ENCODE assay signal across 13 mouse cellular contexts in the genomic region with DNA sequence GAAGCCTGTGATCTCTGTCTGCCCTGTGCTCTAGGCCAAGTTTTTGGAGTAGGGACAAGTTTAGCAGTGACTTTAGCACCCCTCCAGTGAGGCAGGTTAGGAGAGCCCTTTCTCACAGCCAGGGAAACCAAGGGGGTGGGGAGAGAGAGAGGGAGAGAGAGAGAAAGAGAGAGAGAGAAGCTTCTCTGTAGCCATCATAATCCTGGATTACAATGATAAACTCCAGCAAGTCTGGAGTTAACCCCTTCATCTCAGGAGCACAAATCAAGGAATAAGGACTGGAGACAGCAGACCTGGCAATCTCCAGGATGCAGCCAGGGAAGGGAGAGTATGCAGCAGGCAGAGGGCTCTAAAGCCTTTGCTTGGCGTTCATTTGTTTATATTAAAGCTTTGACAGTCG. TPM values are rescaled to one million over a fixed set of nuclear protein-coding genes. Genes with fewer than 3 reads are reported as not detected.
DNase-seq lines count a peak whose midpoint lies in the region; ATAC-seq and TF ChIP-seq lines count a peak whose summit lies in the region.
"Had no signal": no experiment of that assay in that cellular context is flagged by ENCODE, and none has a peak within 500 bp of the region (broad histone marks: within the 10 kb centered on the region; RNA-seq: fewer than 3 reads in every experiment).

No protein-coding gene starts in this region.

- no peak for ATAC-seq in forebrain, postnatal 0 days
- ATAC-seq in hindbrain, embryonic 11.5 days (ENCODE audit: low FRiP score): no peak
- ATAC-seq in hindbrain, embryonic 16.5 days: no peak
- no peak for ATAC-seq in embryonic facial prominence, embryonic 15.5 days (ENCODE audit: insufficient number of reproducible peaks, low FRiP score, low TSS enrichment, low read depth)
- no peak for ATAC-seq in midbrain, embryonic 13.5 days
- no peak for ATAC-seq in megakaryocyte-erythroid progenitor cell, adult 5-6 weeks (replicated peaks; ENCODE audit: low FRiP score, low TSS enrichment, poor library complexity, severe bottlenecking)
- ATAC-seq: forebrain, embryonic 13.5 days had no signal

- H3K9me3 ChIP-seq in forebrain, embryonic 10.5 days: no peaks in the 10 kb centered on the region
- H3K9me3 ChIP-seq in forebrain, postnatal 0 days (ENCODE audit: low read length): no peaks in the 10 kb centered on the region
- H3K9me3 ChIP-seq in hindbrain, embryonic 11.5 days (ENCODE audit: control insufficient read depth, low read length): no peaks in the 10 kb centered on the region
- H3K9me3 ChIP-seq in hindbrain, embryonic 16.5 days (ENCODE audit: control insufficient read depth, low read length): no peaks in the 10 kb centered on the region
- no peaks in the 10 kb centered on the region for H3K9me3 ChIP-seq in embryonic facial prominence, embryonic 15.5 days (replicated peaks)
- no peaks in the 10 kb centered on the region for H3K9me3 ChIP-seq in midbrain, embryonic 13.5 days
- H3K9me3 ChIP-seq: forebrain, embryonic 13.5 days had no signal

- H3K4me1 ChIP-seq in forebrain, embryonic 10.5 days: peaks cover 86% of the 10 kb centered on the region
- peaks cover 30% of the 10 kb centered on the region for H3K4me1 ChIP-seq in forebrain, postnatal 0 days (ENCODE audit: insufficient read depth)
- peaks cover 16% of the 10 kb centered on the region for H3K4me1 ChIP-seq in hindbrain, embryonic 11.5 days (replicated peaks; ENCODE audit: control insufficient read depth, insufficient read depth, low read length)
- H3K4me1 ChIP-seq in hindbrain, embryonic 16.5 days (ENCODE audit: control insufficient read depth, insufficient read depth, low read depth, low read length): peaks cover 41% of the 10 kb centered on the region
- H3K4me1 ChIP-seq in embryonic facial prominence, embryonic 15.5 days: peaks cover 74% of the 10 kb centered on the region
- H3K4me1 ChIP-seq in midbrain, embryonic 13.5 days (replicated peaks): peaks cover 82% of the 10 kb centered on the region

- H3K4me3 ChIP-seq in forebrain, embryonic 10.5 days: no peak overlapping the region
- H3K4me3 ChIP-seq in forebrain, postnatal 0 days (ENCODE audit: low read depth, low read length): no peak overlapping the region
- H3K4me3 ChIP-seq in hindbrain, embryonic 11.5 days (ENCODE audit: low read depth, low read length): no peak overlapping the region
- H3K4me3 ChIP-seq in hindbrain, embryonic 16.5 days (ENCODE audit: low read length): no peak overlapping the region
- H3K4me3 ChIP-seq in embryonic facial prominence, embryonic 15.5 days (replicated peaks): no peak overlapping the region
- no peak overlapping the region for H3K4me3 ChIP-seq in midbrain, embryonic 13.5 days (replicated peaks)
- H3K4me3 ChIP-seq: forebrain, embryonic 13.5 days had no signal

- 42% methylated on average over 2 of the region's 2 CpGs for WGBS in forebrain, embryonic 10.5 days
- 20% methylated on average over 2 of the region's 2 CpGs for WGBS in forebrain, postnatal 0 days
- 64% methylated on average over 2 of the region's 2 CpGs for WGBS in hindbrain, embryonic 11.5 days
- WGBS in hindbrain, embryonic 16.5 days: 40% methylated on average over 2 of the region's 2 CpGs
- 29% methylated on average over 2 of the region's 2 CpGs for WGBS in embryonic facial prominence, embryonic 15.5 days
- WGBS in midbrain, embryonic 13.5 days: 47% methylated on average over 2 of the region's 2 CpGs

- no peak for DNase-seq in forebrain, embryonic 10.5 days (ENCODE audit: extremely low spot score, low spot score)
- DNase-seq in forebrain, postnatal 0 days: no peak
- peak; percentile 4 for DNase-seq in hindbrain, embryonic 11.5 days (ENCODE audit: low spot score)
- no peak for DNase-seq in embryo, embryonic 9.5 days (ENCODE audit: extremely low spot score)
- DNase-seq: adrenal gland, postnatal 25 days; kidney, adult 9 months; lung, embryonic 14.5 days had no signal

- peak overlapping the region; percentile 87; the same call in 1 of the 2 replicates for H3K27ac ChIP-seq in forebrain, embryonic 10.5 days
- H3K27ac ChIP-seq in forebrain, postnatal 0 days (ENCODE audit: low read depth, low read length): no peak overlapping the region
- no peak overlapping the region for H3K27ac ChIP-seq in hindbrain, embryonic 11.5 days (ENCODE audit: low read depth, low read length)
- H3K27ac ChIP-seq in hindbrain, embryonic 16.5 days (ENCODE audit: low read depth, low read length): no peak overlapping the region
- H3K27ac ChIP-seq in embryonic facial prominence, embryonic 15.5 days (replicated peaks): peak overlapping the region; percentile 34; the same call in 1 of the 2 replicates
- peak overlapping the region; percentile 96 for H3K27ac ChIP-seq in midbrain, embryonic 13.5 days

- no peak overlapping the region for H3K4me2 ChIP-seq in forebrain, postnatal 0 days (ENCODE audit: low read depth)
- no peak overlapping the region for H3K4me2 ChIP-seq in hindbrain, embryonic 11.5 days (replicated peaks; ENCODE audit: low read depth, low read length)
- no peak overlapping the region for H3K4me2 ChIP-seq in hindbrain, embryonic 16.5 days (ENCODE audit: low read length)
- H3K4me2 ChIP-seq in embryonic facial prominence, embryonic 15.5 days (replicated peaks): no peak overlapping the region
- H3K4me2 ChIP-seq in midbrain, embryonic 13.5 days (replicated peaks): no peak overlapping the region
- H3K4me2 ChIP-seq: forebrain, embryonic 13.5 days; lung, embryonic 14.5 days had no signal

- H3K27me3 ChIP-seq in forebrain, embryonic 10.5 days (ENCODE audit: poor library complexity, severe bottlenecking): peaks cover 4% of the 10 kb centered on the region; the same call in 1 of the 2 replicates
- H3K27me3 ChIP-seq in forebrain, postnatal 0 days (ENCODE audit: insufficient read depth, low read length): no peaks in the 10 kb centered on the region
- H3K27me3 ChIP-seq in hindbrain, embryonic 11.5 days (ENCODE audit: control insufficient read depth, insufficient read depth, low read length): no peaks in the 10 kb centered on the region
- no peaks in the 10 kb centered on the region for H3K27me3 ChIP-seq in hindbrain, embryonic 16.5 days (replicated peaks; ENCODE audit: control insufficient read depth, insufficient read depth, low read length)
- no peaks in the 10 kb centered on the region for H3K27me3 ChIP-seq in embryonic facial prominence, embryonic 15.5 days
- H3K27me3 ChIP-seq in midbrain, embryonic 13.5 days: no peaks in the 10 kb centered on the region
- H3K27me3 ChIP-seq: forebrain, embryonic 13.5 days had no signal

- no peak overlapping the region for H3K9ac ChIP-seq in forebrain, postnatal 0 days
- no peak overlapping the region for H3K9ac ChIP-seq in hindbrain, embryonic 11.5 days (ENCODE audit: low read depth, low read length)
- H3K9ac ChIP-seq in hindbrain, embryonic 16.5 days (ENCODE audit: low read depth, low read length): no peak overlapping the region
- no peak overlapping the region for H3K9ac ChIP-seq in embryonic facial prominence, embryonic 15.5 days
- H3K9ac ChIP-seq in midbrain, embryonic 13.5 days (replicated peaks): no peak overlapping the region
- H3K9ac ChIP-seq: lung, embryonic 14.5 days had no signal

- TF ChIP-seq CTCF in forebrain, postnatal 0 days (IDR thresholded peaks at IDR 0.05; ENCODE audit: low read depth): no peak

- peaks cover 11% of the 10 kb centered on the region; the same call in 1 of the 2 replicates for H3K36me3 ChIP-seq in forebrain, embryonic 10.5 days (replicated peaks)
- H3K36me3 ChIP-seq in forebrain, postnatal 0 days (ENCODE audit: insufficient read depth): no peaks in the 10 kb centered on the region
- no peaks in the 10 kb centered on the region for H3K36me3 ChIP-seq in hindbrain, embryonic 11.5 days (ENCODE audit: control insufficient read depth, insufficient read depth, low read length)
- no peaks in the 10 kb centered on the region for H3K36me3 ChIP-seq in hindbrain, embryonic 16.5 days (ENCODE audit: control insufficient read depth, insufficient read depth, low read length)
- 0 out of 2 replicates have a peak, but pooled peaks cover 3% of the 10 kb centered on the region for H3K36me3 ChIP-seq in embryonic facial prominence, embryonic 15.5 days
- H3K36me3 ChIP-seq in midbrain, embryonic 13.5 days: no peaks in the 10 kb centered on the region

RNA-seq across cellular contexts. Expression of a gene that starts 8.6 kb away (rescaled TPM):
- 3.6 and 4.4 TPM in 2 replicates for polyA plus RNA-seq in forebrain, embryonic 10.5 days (2016; fragmentation: Nextera tagmentation; extraction: Ambion mirVana)
- total RNA-seq in forebrain, postnatal 0 days (2014; rRNA removed): 7.4 and 9.9 TPM in 2 replicates
- 1.4 and 2.5 TPM in 2 replicates for polyA plus RNA-seq in forebrain, postnatal 0 days (2015; fragmentation: Nextera tagmentation; extraction: Ambion mirVana)
- 1.7 and 2.5 TPM in 2 replicates for polyA plus RNA-seq in hindbrain, embryonic 11.5 days (2014; fragmentation: Nextera tagmentation; extraction: Ambion mirVana)
- polyA plus RNA-seq in hindbrain, embryonic 16.5 days (2015; fragmentation: Nextera tagmentation; extraction: Ambion mirVana): 6.0 and 6.1 TPM in 2 replicates
- polyA plus RNA-seq in embryonic facial prominence, embryonic 15.5 days (2015; fragmentation: Nextera tagmentation; extraction: Ambion mirVana): 6.3 and 6.5 TPM in 2 replicates
- 3.9 and 5.5 TPM in 2 replicates for polyA plus RNA-seq in midbrain, embryonic 13.5 days (2015; fragmentation: Nextera tagmentation; extraction: Ambion mirVana)
- total RNA-seq in megakaryocyte-erythroid progenitor cell, adult 5-6 weeks (2014; fragmentation: Nextera tagmentation): 1.1 TPM in 1 of 2 replicates, not detected in the other
- not detected in 2 replicates for total RNA-seq in megakaryocyte-erythroid progenitor cell, adult 5-6 weeks (2017)
- total RNA-seq: megakaryocyte, adult 5-6 weeks had no signal

Comparison
In these comparisons a context has a peak if more than half of its experiments do, and no peak if none do; other contexts are left out.
1. H3K27ac ChIP-seq: peak in forebrain, embryonic 10.5 days (single experiment), embryonic facial prominence, embryonic 15.5 days (single experiment) and midbrain, embryonic 13.5 days (single experiment); none in forebrain, postnatal 0 days (single experiment), hindbrain, embryonic 11.5 days (single experiment) and hindbrain, embryonic 16.5 days (single experiment).